Mouse (Mus musculus) liver, postnatal 0 days (tissue): ENCODE data around the gene Bnip2. TPM values are rescaled to one million over a fixed set of nuclear protein-coding genes. Genes with fewer than 3 reads are reported as not detected.

ENCODE experiments used
- ATAC-seq: fragments of 200-750 bp; cut with Nextera tagmentation; 2 replicates; pipeline ENCODE4 v1.8.0; 2017; ENCODE audit warnings: mild to moderate bottlenecking, moderate library complexity
- DNase-seq: peaks from one replicate; pipeline ENCODE4 v3.0.0-alpha.2; 2016
- H3K27ac ChIP-seq: fragments of 300-500 bp; sonication (generic); 2 replicates; pipeline ENCODE4 v1.5.1; 2014; ENCODE audit warnings: antibody characterized with exemption, moderate library complexity, mild to moderate bottlenecking, low read depth
- H3K27me3 ChIP-seq: fragments of 300-500 bp; sonication (generic); 2 replicates; pipeline ENCODE4 v1.6.1; 2014; ENCODE audit warnings: low read length, control low read depth, mixed read lengths; ENCODE audit not compliant: insufficient read depth
- H3K36me3 ChIP-seq: fragments of 300-500 bp; sonication (generic); replicated peaks from 2 replicates; pipeline ENCODE4 v1.6.1; 2014; ENCODE audit warnings: mild to moderate bottlenecking, control low read depth, low read length, moderate library complexity, mixed read lengths; ENCODE audit not compliant: insufficient read depth
- H3K4me1 ChIP-seq: fragments of 300-500 bp; sonication (generic); 2 replicates; pipeline ENCODE4 v1.6.1; 2014; ENCODE audit warnings: antibody characterized with exemption, mild to moderate bottlenecking, control low read depth; ENCODE audit not compliant: insufficient read depth
- H3K4me2 ChIP-seq: fragments of 300-500 bp; sonication (generic); 2 replicates; pipeline ENCODE4 v1.6.1; 2014; ENCODE audit warnings: low read depth, mild to moderate bottlenecking, low read length, moderate library complexity, mixed read lengths
- H3K4me3 ChIP-seq: fragments of 300-500 bp; sonication (generic); 2 replicates; pipeline ENCODE4 v1.5.1; 2014; ENCODE audit warnings: low read depth, low read length
- H3K9ac ChIP-seq: fragments of 300-500 bp; sonication (generic); replicated peaks from 2 replicates; pipeline ENCODE4 v1.6.1; 2014; ENCODE audit warnings: mild to moderate bottlenecking, moderate library complexity
- H3K9me3 ChIP-seq: fragments of 300-500 bp; sonication (generic); 2 replicates; pipeline ENCODE4 v1.6.1; 2016; ENCODE audit warnings: mild to moderate bottlenecking, control low read depth, low read length, mixed read lengths
- CTCF ChIP-seq: sonication (generic); IDR thresholded peaks from 2 replicates; pipeline ENCODE4 v1.5.1; 2016; ENCODE audit warnings: antibody characterized with exemption, low read depth
- EP300 ChIP-seq: IDR thresholded peaks from 2 replicates; pipeline ENCODE4 v1.6.1; 2016; ENCODE audit warnings: antibody characterized with exemption, low read depth, mild to moderate bottlenecking
- WGBS: fragments of 180-500 bp; shearing (Covaris S2); extraction: QIAGEN DNeasy Blood & Tissue Kit; methylation state at CpG from one replicate; pipeline ENCODE4 v1.1.7; 2014; ENCODE audit not compliant: insufficient replicate concordance; 5-methylcytosine and 5-hydroxymethylcytosine counted together
- polyA plus RNA-seq: library from polyadenylated mRNA; unstranded; fragments of >200 nt; fragmentation: Nextera tagmentation; extraction: Ambion mirVana; gene quantifications from 2 replicates; pipeline ENCODE4 v1.2.1, GENCODE M21; 2015

Bnip2 gene
- polyA plus RNA-seq, 1 experiment from 2014 or later = 42.5 TPM

- peak; percentile 64 for DNase-seq
- Histone ChIP-seq H3K9me3 (no peaks in the 10 kb centered on the region), H3K27ac (peak overlapping the region; percentile 22), H3K27me3 (no peaks in the 10 kb centered on the region), H3K4me1 (peaks cover 18% of the 10 kb centered on the region), H3K36me3 (peaks cover 41% of the 10 kb centered on the region), H3K4me2 (no peak overlapping the region), H3K9ac (no peak overlapping the region), H3K4me3 (no peak overlapping the region)
- TF ChIP-seq CTCF (no peak), EP300 (peak; percentile 53)
- WGBS = 55% methylated on average over 5 of the region's 5 CpGs
- ATAC-seq = peak; percentile 75
Measured at GRCm38 (mm10) chr9:70006984-70007383, 17.7 kb downstream of the Bnip2 start.

- DNase-seq (no peak), ATAC-seq (no peak)
- H3K36me3 ChIP-seq = peaks cover 34% of the 10 kb centered on the region
- peaks cover 18% of the 10 kb centered on the region for H3K4me1 ChIP-seq
- no peak overlapping the region for H3K4me3 ChIP-seq
- H3K9me3 ChIP-seq = no peaks in the 10 kb centered on the region
- no peak overlapping the region for H3K9ac ChIP-seq
- H3K4me2 ChIP-seq = no peak overlapping the region
- peak overlapping the region; percentile 58 for H3K27ac ChIP-seq
- no peaks in the 10 kb centered on the region for H3K27me3 ChIP-seq
- no peak for TF ChIP-seq EP300
- TF ChIP-seq CTCF = no peak
- WGBS = 74% methylated on average over 14 of the region's 14 CpGs
Measured at GRCm38 (mm10) chr9:70007506-70008248, 18.4 kb downstream of the Bnip2 start.

GRCm38 (mm10) chr9:70009754-70010304, 20.6 kb downstream of the Bnip2 start:
- Histone ChIP-seq H3K36me3 (peaks cover 19% of the 10 kb centered on the region), H3K27ac (peak overlapping the region; percentile 99), H3K9ac (no peak overlapping the region), H3K9me3 (no peaks in the 10 kb centered on the region), H3K27me3 (no peaks in the 10 kb centered on the region), H3K4me1 (peaks cover 29% of the 10 kb centered on the region), H3K4me2 (no peak overlapping the region), H3K4me3 (no peak overlapping the region)
- no peak for TF ChIP-seq CTCF
- no peak for TF ChIP-seq EP300
- no peak for DNase-seq
- 50% methylated on average over 8 of the region's 8 CpGs for WGBS
- no peak for ATAC-seq

- peak overlapping the region; percentile 99 for H3K27ac ChIP-seq
- peaks cover 15% of the 10 kb centered on the region for H3K36me3 ChIP-seq
- no peaks in the 10 kb centered on the region for H3K27me3 ChIP-seq
- H3K4me3 ChIP-seq = no peak overlapping the region
- no peak for DNase-seq
- H3K4me1 ChIP-seq = peaks cover 29% of the 10 kb centered on the region
- 77% methylated on average over 5 of the region's 5 CpGs for WGBS
- ATAC-seq = peak; percentile 74
- no peak for TF ChIP-seq CTCF
- TF ChIP-seq EP300 = peak; percentile 69
- no peak overlapping the region for H3K4me2 ChIP-seq
- no peak overlapping the region for H3K9ac ChIP-seq
- no peaks in the 10 kb centered on the region for H3K9me3 ChIP-seq
Measured at GRCm38 (mm10) chr9:70010781-70011473, 21.7 kb downstream of the Bnip2 start.

GRCm38 (mm10) chr9:70011537-70012407, 22.5 kb downstream of the Bnip2 start:
- H3K27ac ChIP-seq = peak overlapping the region; percentile 99
- H3K4me1 ChIP-seq = peaks cover 32% of the 10 kb centered on the region
- H3K9me3 ChIP-seq = no peaks in the 10 kb centered on the region
- H3K36me3 ChIP-seq = peaks cover 19% of the 10 kb centered on the region
- no peaks in the 10 kb centered on the region for H3K27me3 ChIP-seq
- H3K4me2 ChIP-seq = peak overlapping the region; percentile 81
- no peak for TF ChIP-seq CTCF
- no peak for TF ChIP-seq EP300
- 47% methylated on average over 14 of the region's 14 CpGs for WGBS
- DNase-seq = no peak
- ATAC-seq = no peak
- H3K4me3 ChIP-seq = peak overlapping the region; percentile 99
- H3K9ac ChIP-seq = peak overlapping the region; percentile 98
